Mouse (Mus musculus) megakaryocyte-erythroid progenitor cell, adult 5 weeks (primary cell): ENCODE results near the gene Lefty2. TPM values are rescaled to one million over a fixed set of nuclear protein-coding genes. Genes with fewer than 3 reads are reported as not detected.

ENCODE experiments used
- polyA plus RNA-seq: library from polyadenylated mRNA; stranded (reverse); fragments of >175 nt; gene quantifications from 2 replicates; pipeline ENCODE4 v1.2.3, GENCODE M21; 2012

Lefty2 gene
- polyA plus RNA-seq: not detected in 2 replicates

GRCm38 (mm10) chr1:180892808-180893207 lies at the start of gene Lefty2:
Gene Lefty2, plus strand, starts transcription at chr1:180893108.

GRCm38 (mm10) chr1:180850316-180851270 lies 42.3 kb upstream of the Lefty2 start, which contains the start of gene Sde2:
Gene Sde2, plus strand, starts transcription at chr1:180851127.

GRCm38 (mm10) chr1:180904039-180904814 lies 11.3 kb downstream of the Lefty2 start, which contains the start of gene Pycr2:
Gene Pycr2, plus strand, starts transcription at chr1:180904293.

GRCm38 (mm10) chr1:180934467-180935419 lies 41.8 kb downstream of the Lefty2 start, which contains the start of gene Lefty1:
Gene Lefty1, plus strand, starts transcription at chr1:180935022.

GRCm38 (mm10) chr1:180942166-180943031 lies 49.5 kb downstream of the Lefty2 start, which contains the start of gene Tmem63a:
Gene Tmem63a, plus strand, starts transcription at chr1:180942344.

Other genes with a start within 250 kb of the Lefty2 start
- gene Mixl1, start 196.1 kb upstream of the Lefty2 start, polyA plus RNA-seq: 0.11 and 0.12 TPM in 2 replicates
- gene Acbd3, start 167.1 kb upstream of the Lefty2 start, polyA plus RNA-seq: 8.9 and 12.2 TPM in 2 replicates
- 1,624 and 1,774 TPM in 2 replicates for gene H3f3a, start 79.2 kb upstream of the Lefty2 start, polyA plus RNA-seq
- 40.0 and 67.6 TPM in 2 replicates for gene Sde2, start 42.0 kb upstream of the Lefty2 start, polyA plus RNA-seq
- gene Pycr2, start 11.2 kb downstream of the Lefty2 start, polyA plus RNA-seq: 70.6 and 80.3 TPM in 2 replicates
- 5.7 and 7.2 TPM in 2 replicates for gene Lefty1, start 41.9 kb downstream of the Lefty2 start, polyA plus RNA-seq
- 22.1 and 27.7 TPM in 2 replicates for gene Tmem63a, start 49.2 kb downstream of the Lefty2 start, polyA plus RNA-seq
- gene Ephx1, start 127.8 kb downstream of the Lefty2 start, polyA plus RNA-seq: 0.25 and 1.2 TPM in 2 replicates
- gene 9130409I23Rik, start 158.1 kb downstream of the Lefty2 start, polyA plus RNA-seq: not detected in 2 replicates